Mouse (Mus musculus): Measurements from ENCODE around the gene Ssxb5.
"Not testable (repeated sequence)": the region's sequence is repeated elsewhere in the genome, so short reads cannot be mapped to it uniquely, and the experiment has no call there.

The Ssxb5 gene

GRCm38 (mm10) chrX:8803391-8803790 is at the start of gene Ssxb5:
Ssxb5 (plus strand) TSS chrX:8803691.
- CTCF ChIA-PET: not testable (repeated sequence)

- CTCF ChIA-PET: no interaction called here
These were observed 28.6 kb downstream of the Ssxb5 start for GRCm38 (mm10) chrX:8832043-8832442.

DNA sequence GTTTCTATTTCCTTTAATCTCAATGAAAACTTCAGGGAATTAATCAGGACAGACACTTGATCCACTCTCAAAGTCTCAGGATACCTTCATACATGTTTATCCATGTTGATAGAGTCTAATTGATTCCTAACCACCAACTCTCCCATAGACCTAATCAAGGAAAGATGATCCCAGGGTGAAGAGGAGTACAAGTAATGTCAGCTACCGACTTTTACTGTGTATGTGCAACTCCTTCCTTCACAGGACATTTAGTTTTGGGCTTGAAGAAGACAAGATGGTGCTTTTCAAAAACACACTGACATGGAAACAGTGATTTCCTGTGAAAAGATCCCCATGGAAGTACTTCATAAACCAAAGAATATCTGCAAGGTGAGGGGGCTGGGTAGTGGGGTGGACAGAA is 40.2 kb downstream of the Ssxb5 start, which contains the start of gene Gm6592:
Gene Gm6592, plus strand, starts transcription at position 301 of the 400 bp plus-strand sequence.
- CTCF ChIA-PET: no interaction called here

- CTCF ChIA-PET: no interaction called here
These were observed 49.0 kb downstream of the Ssxb5 start for GRCm38 (mm10) chrX:8852486-8852885.

Data from spleen, embryonic (tissue).